Mouse (Mus musculus) heart, embryonic 15.5 days (tissue): ENCODE data around the gene Zfp784. TPM values are rescaled to one million over a fixed set of nuclear protein-coding genes. Genes with fewer than 3 reads are reported as not detected.
A peak's percentile ranks its signal among the peaks of the same experiment; 100 is the strongest.

Source experiments
- ATAC-seq: fragments of 200-750 bp; cut with Nextera tagmentation; replicated peaks from 2 replicates; pipeline ENCODE4 v1.8.0; 2017; ENCODE audit warnings: low read depth, moderate TSS enrichment; ENCODE audit not compliant: insufficient number of reproducible peaks, insufficient read depth, low FRiP score
- H3K27ac ChIP-seq: fragments of 300-500 bp; sonication (generic); 2 replicates; pipeline ENCODE4 v1.5.1; 2015; ENCODE audit warnings: mild to moderate bottlenecking, inconsistent platforms
- H3K27me3 ChIP-seq: fragments of 300-500 bp; sonication (generic); 2 replicates; pipeline ENCODE4 v1.6.1; 2015; ENCODE audit warnings: inconsistent platforms
- H3K36me3 ChIP-seq: fragments of 300-500 bp; sonication (generic); 2 replicates; pipeline ENCODE4 v1.6.1; 2015; ENCODE audit warnings: mild to moderate bottlenecking, inconsistent platforms
- H3K4me1 ChIP-seq: fragments of 300-500 bp; sonication (generic); replicated peaks from 2 replicates; pipeline ENCODE4 v1.6.1; 2015; ENCODE audit warnings: inconsistent platforms
- H3K4me2 ChIP-seq: fragments of 300-500 bp; sonication (generic); 2 replicates; pipeline ENCODE4 v1.6.1; 2015; ENCODE audit warnings: inconsistent platforms, mild to moderate bottlenecking, moderate library complexity
- H3K4me3 ChIP-seq: fragments of 300-500 bp; sonication (generic); 2 replicates; pipeline ENCODE4 v1.5.1; 2015; ENCODE audit warnings: mild to moderate bottlenecking, inconsistent platforms
- H3K9ac ChIP-seq: fragments of 300-500 bp; sonication (generic); 2 replicates; pipeline ENCODE4 v1.6.1; 2015; ENCODE audit warnings: mild to moderate bottlenecking, inconsistent platforms
- H3K9me3 ChIP-seq: fragments of 300-500 bp; sonication (generic); replicated peaks from 2 replicates; pipeline ENCODE4 v1.6.1; 2016; ENCODE audit warnings: inconsistent platforms
- WGBS: fragments of 180-500 bp; shearing (Covaris S2); methylation state at CpG from one replicate; pipeline ENCODE4 v1.1.7; 2015; ENCODE audit warnings: mixed read lengths; 5-methylcytosine and 5-hydroxymethylcytosine counted together
- polyA plus RNA-seq: library from polyadenylated mRNA; unstranded; fragments of >200 nt; fragmentation: Nextera tagmentation; extraction: Ambion mirVana; gene quantifications from 2 replicates; pipeline ENCODE4 v1.2.1, GENCODE M21; 2015

Gene Zfp784
- polyA plus RNA-seq, 1 experiment from 2014 or later: 5.4 TPM

GRCm38 (mm10) chr7:5076931-5077330 lies 38.7 kb upstream of the Zfp784 start:
- Histone ChIP-seq H3K4me1 (peaks cover 14% of the 10 kb centered on the region), H3K9me3 (no peaks in the 10 kb centered on the region), H3K9ac (no peak overlapping the region), H3K27ac (no peak overlapping the region), H3K4me3 (no peak overlapping the region), H3K36me3 (peaks cover 66% of the 10 kb centered on the region), H3K27me3 (no peaks in the 10 kb centered on the region), H3K4me2 (no peak overlapping the region)
- ATAC-seq: no peak
- 73% methylated on average over 2 of the region's 2 CpGs for WGBS

GRCm38 (mm10) chr7:5074984-5075383 lies 36.7 kb upstream of the Zfp784 start:
- no peak for ATAC-seq
- peaks cover 84% of the 10 kb centered on the region for H3K36me3 ChIP-seq
- no peak overlapping the region for H3K9ac ChIP-seq
- no peaks in the 10 kb centered on the region for H3K27me3 ChIP-seq
- H3K9me3 ChIP-seq: no peaks in the 10 kb centered on the region
- no peak overlapping the region for H3K4me2 ChIP-seq
- no peak overlapping the region for H3K4me3 ChIP-seq
- WGBS: 86% methylated on average over 5 of the region's 5 CpGs
- H3K27ac ChIP-seq: no peak overlapping the region
- 0 out of 2 replicates have a peak, but pooled peaks cover 2% of the 10 kb centered on the region for H3K4me1 ChIP-seq

GRCm38 (mm10) chr7:5073586-5073985 lies 35.3 kb upstream of the Zfp784 start:
- no peak overlapping the region for H3K4me2 ChIP-seq
- 54% methylated on average over 1 of the region's 1 CpGs for WGBS
- H3K9ac ChIP-seq: no peak overlapping the region
- ATAC-seq: no peak
- no peaks in the 10 kb centered on the region for H3K9me3 ChIP-seq
- H3K36me3 ChIP-seq: peaks cover 92% of the 10 kb centered on the region
- no peak overlapping the region for H3K27ac ChIP-seq
- H3K4me1 ChIP-seq: no peaks in the 10 kb centered on the region
- H3K27me3 ChIP-seq: no peaks in the 10 kb centered on the region
- no peak overlapping the region for H3K4me3 ChIP-seq

GRCm38 (mm10) chr7:5064886-5065285 lies 26.6 kb upstream of the Zfp784 start:
- H3K4me2 ChIP-seq: no peak overlapping the region

GRCm38 (mm10) chr7:5062360-5063001 lies 24.2 kb upstream of the Zfp784 start:
- peaks cover 13% of the 10 kb centered on the region for H3K36me3 ChIP-seq
- peaks cover 35% of the 10 kb centered on the region for H3K4me1 ChIP-seq
- H3K4me2 ChIP-seq: peak overlapping the region; percentile 97
- WGBS: under 1% methylated on average over 51 of the region's 51 CpGs
- H3K9ac ChIP-seq: peak overlapping the region; percentile 79
- no peaks in the 10 kb centered on the region for H3K9me3 ChIP-seq
- H3K27me3 ChIP-seq: peaks cover 14% of the 10 kb centered on the region
- peak overlapping the region; percentile 97 for H3K27ac ChIP-seq
- H3K4me3 ChIP-seq: peak overlapping the region; percentile 61
- ATAC-seq: peak; percentile 50

More at GRCm38 (mm10) chr7:5064886-5065285, 26.6 kb upstream of the Zfp784 start:
- 87% methylated on average over 6 of the region's 6 CpGs for WGBS
- no peak for ATAC-seq
- peaks cover 37% of the 10 kb centered on the region for H3K36me3 ChIP-seq
- peaks cover 33% of the 10 kb centered on the region for H3K4me1 ChIP-seq
- no peak overlapping the region for H3K27ac ChIP-seq
- no peak overlapping the region for H3K4me3 ChIP-seq
- no peaks in the 10 kb centered on the region for H3K27me3 ChIP-seq
- no peaks in the 10 kb centered on the region for H3K9me3 ChIP-seq
- H3K9ac ChIP-seq: no peak overlapping the region

GRCm38 (mm10) chr7:5061774-5062359 lies 23.6 kb upstream of the Zfp784 start, which contains the start of gene U2af2:
U2af2 (plus strand) TSS chr7:5062143.
- Histone ChIP-seq H3K9me3 (no peaks in the 10 kb centered on the region), H3K27ac (peak within 1 kb of the TSS; percentile 97), H3K4me1 (peaks cover 39% of the 10 kb centered on the region), H3K36me3 (peaks cover 7% of the 10 kb centered on the region), H3K9ac (peak within 1 kb of the TSS; percentile 79), H3K4me2 (peak within 1 kb of the TSS; percentile 97), H3K4me3 (peak within 1 kb of the TSS; percentile 61), H3K27me3 (peaks cover 20% of the 10 kb centered on the region)
- WGBS: under 1% methylated on average over 50 of the region's 65 CpGs
- peak; percentile 83 for ATAC-seq

GRCm38 (mm10) chr7:5060944-5061773 lies 22.9 kb upstream of the Zfp784 start:
- under 1% methylated on average over 60 of the region's 60 CpGs for WGBS
- ATAC-seq: peak; percentile 88
- H3K4me3 ChIP-seq: peak overlapping the region; percentile 61
- peaks cover 28% of the 10 kb centered on the region for H3K27me3 ChIP-seq
- peaks cover 44% of the 10 kb centered on the region for H3K4me1 ChIP-seq
- peak overlapping the region; percentile 97 for H3K27ac ChIP-seq
- H3K9ac ChIP-seq: peak overlapping the region; percentile 73
- peak overlapping the region; percentile 97 for H3K4me2 ChIP-seq
- no peaks in the 10 kb centered on the region for H3K36me3 ChIP-seq
- no peaks in the 10 kb centered on the region for H3K9me3 ChIP-seq

- WGBS: 4% methylated on average over 27 of the region's 27 CpGs
- Histone ChIP-seq H3K4me3 (peak overlapping the region; percentile 61), H3K9ac (peak overlapping the region; percentile 73), H3K27ac (peak overlapping the region; percentile 97), H3K4me1 (peaks cover 38% of the 10 kb centered on the region), H3K36me3 (no peaks in the 10 kb centered on the region), H3K9me3 (no peaks in the 10 kb centered on the region), H3K4me2 (peak overlapping the region; percentile 97), H3K27me3 (peaks cover 36% of the 10 kb centered on the region)
- ATAC-seq: no peak
Measured at GRCm38 (mm10) chr7:5060239-5060731, 22.0 kb upstream of the Zfp784 start.

GRCm38 (mm10) chr7:5059421-5059820 lies 21.2 kb upstream of the Zfp784 start:
- Histone ChIP-seq H3K27ac (no peak overlapping the region), H3K9me3 (no peaks in the 10 kb centered on the region), H3K9ac (no peak overlapping the region), H3K4me1 (peaks cover 33% of the 10 kb centered on the region), H3K27me3 (peaks cover 45% of the 10 kb centered on the region), H3K36me3 (no peaks in the 10 kb centered on the region), H3K4me3 (no peak overlapping the region), H3K4me2 (no peak overlapping the region)
- ATAC-seq: no peak
- 86% methylated on average over 12 of the region's 12 CpGs for WGBS

GRCm38 (mm10) chr7:5058631-5059030 lies 20.4 kb upstream of the Zfp784 start:
- H3K36me3 ChIP-seq: no peaks in the 10 kb centered on the region
- no peak overlapping the region for H3K4me3 ChIP-seq
- no peak overlapping the region for H3K9ac ChIP-seq
- H3K4me1 ChIP-seq: peaks cover 30% of the 10 kb centered on the region
- H3K27ac ChIP-seq: no peak overlapping the region
- no peak overlapping the region for H3K4me2 ChIP-seq
- 82% methylated on average over 1 of the region's 1 CpGs for WGBS
- no peak for ATAC-seq
- peaks cover 53% of the 10 kb centered on the region for H3K27me3 ChIP-seq
- no peaks in the 10 kb centered on the region for H3K9me3 ChIP-seq

GRCm38 (mm10) chr7:5057804-5058203 lies 19.6 kb upstream of the Zfp784 start:
- no peak overlapping the region for H3K4me2 ChIP-seq
- H3K9ac ChIP-seq: no peak overlapping the region
- no peak overlapping the region for H3K27ac ChIP-seq
- ATAC-seq: no peak
- 0 out of 2 replicates have a peak overlapping the region, but pooled peaks have one; percentile 47 for H3K4me3 ChIP-seq
- H3K36me3 ChIP-seq: no peaks in the 10 kb centered on the region
- peaks cover 61% of the 10 kb centered on the region for H3K27me3 ChIP-seq
- peaks cover 32% of the 10 kb centered on the region for H3K4me1 ChIP-seq
- no peaks in the 10 kb centered on the region for H3K9me3 ChIP-seq
- 33% methylated on average over 11 of the region's 11 CpGs for WGBS
